Mouse (Mus musculus) midbrain, embryonic 11.5 days (tissue): ENCODE measurements around the gene Plac8. TPM values are rescaled to one million over a fixed set of nuclear protein-coding genes. Genes with fewer than 3 reads are reported as not detected.
A peak's percentile ranks its signal among the peaks of the same experiment; 100 is the strongest.

Experiments
- ATAC-seq: fragments of 200-750 bp; cut with Nextera tagmentation; 2 replicates; pipeline ENCODE4 v1.8.0; 2017; ENCODE audit warnings: moderate TSS enrichment, moderate library complexity; ENCODE audit not compliant: low FRiP score
- DNase-seq: peaks from one replicate; pipeline ENCODE4 v3.0.0; 2015; ENCODE audit warnings: low spot score; ENCODE audit errors: missing footprints
- H3K27ac ChIP-seq: fragments of 300-500 bp; sonication (generic); 2 replicates; pipeline ENCODE4 v1.5.1; 2014; ENCODE audit warnings: low read depth, low read length
- H3K27me3 ChIP-seq: fragments of 300-500 bp; sonication (generic); 2 replicates; pipeline ENCODE4 v1.6.1; 2014; ENCODE audit warnings: mild to moderate bottlenecking, low read length, moderate library complexity, mixed read lengths; ENCODE audit not compliant: control insufficient read depth, insufficient read depth
- H3K36me3 ChIP-seq: fragments of 300-500 bp; sonication (generic); 2 replicates; pipeline ENCODE4 v1.6.1; 2014; ENCODE audit warnings: mild to moderate bottlenecking, low read length, moderate library complexity, mixed read lengths; ENCODE audit not compliant: control insufficient read depth, insufficient read depth
- H3K4me1 ChIP-seq: fragments of 300-500 bp; sonication (generic); 2 replicates; pipeline ENCODE4 v1.6.1; 2014; ENCODE audit warnings: low read length; ENCODE audit not compliant: control insufficient read depth, insufficient read depth
- H3K4me2 ChIP-seq: fragments of 300-500 bp; sonication (generic); 2 replicates; pipeline ENCODE4 v1.6.1; 2014; ENCODE audit warnings: mild to moderate bottlenecking, moderate library complexity
- H3K4me3 ChIP-seq: fragments of 300-500 bp; sonication (generic); 2 replicates; pipeline ENCODE4 v1.5.1; 2014; ENCODE audit warnings: low read depth, low read length
- H3K9ac ChIP-seq: fragments of 300-500 bp; sonication (generic); 2 replicates; pipeline ENCODE4 v1.6.1; 2014; ENCODE audit warnings: low read length
- H3K9me3 ChIP-seq: fragments of 300-500 bp; sonication (generic); 2 replicates; pipeline ENCODE4 v1.6.1; 2016; ENCODE audit warnings: low read length; ENCODE audit not compliant: control insufficient read depth
- WGBS: fragments of 180-500 bp; shearing (Covaris S2); extraction: QIAGEN DNeasy Blood & Tissue Kit; methylation state at CpG from one replicate; pipeline ENCODE4 v1.1.7; 2014; 5-methylcytosine and 5-hydroxymethylcytosine counted together
- polyA plus RNA-seq: library from polyadenylated mRNA; unstranded; fragments of >200 nt; fragmentation: Nextera tagmentation; extraction: Ambion mirVana; gene quantifications from 2 replicates; pipeline ENCODE4 v1.2.1, GENCODE M21; 2014

Gene Plac8
- polyA plus RNA-seq, 1 experiment from 2014 or later = 1.7 TPM

DNA sequence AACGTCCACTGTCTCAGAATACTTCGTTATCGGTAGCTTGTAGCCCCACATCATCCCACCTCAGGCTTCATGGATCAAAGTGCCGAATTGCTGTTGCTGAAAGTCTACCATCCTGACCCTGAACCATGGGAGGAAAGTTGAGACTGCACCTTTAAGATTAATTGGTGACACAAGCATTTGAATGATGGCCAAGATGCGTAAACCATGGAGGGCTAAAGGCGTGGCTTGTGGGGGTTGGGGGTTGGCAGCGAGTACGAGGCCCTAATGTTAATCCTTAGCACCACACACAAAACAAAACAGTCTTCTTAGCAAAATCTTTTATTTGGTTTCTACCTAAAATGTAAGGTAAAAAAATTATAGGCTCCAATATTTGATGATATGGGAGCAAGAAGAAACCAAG is 18.6 kb downstream of the Plac8 start:
- Histone ChIP-seq H3K27ac (no peak overlapping the region), H3K27me3 (no peaks in the 10 kb centered on the region), H3K9me3 (no peaks in the 10 kb centered on the region), H3K4me1 (no peaks in the 10 kb centered on the region), H3K36me3 (peaks cover 7% of the 10 kb centered on the region; the same call in 1 of the 2 replicates), H3K9ac (no peak overlapping the region), H3K4me3 (no peak overlapping the region), H3K4me2 (no peak overlapping the region)
- ATAC-seq (no peak), DNase-seq (no peak)
- 69% methylated on average over 8 of the region's 8 CpGs for WGBS

DNA sequence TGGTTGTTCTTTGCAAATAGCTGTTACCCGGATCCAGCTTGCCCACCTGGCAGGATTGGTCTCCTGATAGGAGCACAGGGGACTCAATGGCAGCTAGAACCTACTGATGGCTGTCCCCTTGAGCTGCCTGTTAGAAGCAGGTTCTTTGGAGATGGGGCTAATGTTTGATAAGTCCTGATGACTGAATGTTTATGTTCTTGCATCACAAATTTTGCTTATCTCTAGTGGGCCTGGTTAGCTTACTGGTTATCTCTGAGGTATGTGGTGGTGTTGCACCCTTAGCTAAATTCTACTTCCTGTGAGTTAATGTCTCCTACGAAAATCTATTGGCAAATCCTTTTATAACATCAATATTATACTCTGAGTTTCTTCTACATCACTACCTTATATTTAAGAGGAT is 20.1 kb downstream of the Plac8 start:
- ATAC-seq (no peak), DNase-seq (no peak)
- Histone ChIP-seq H3K27ac (no peak overlapping the region), H3K4me2 (no peak overlapping the region), H3K36me3 (peaks cover 15% of the 10 kb centered on the region; the same call in 1 of the 2 replicates), H3K4me1 (no peaks in the 10 kb centered on the region), H3K9me3 (no peaks in the 10 kb centered on the region), H3K9ac (no peak overlapping the region), H3K27me3 (no peaks in the 10 kb centered on the region), H3K4me3 (no peak overlapping the region)
- WGBS = 74% methylated on average over 2 of the region's 2 CpGs

DNA sequence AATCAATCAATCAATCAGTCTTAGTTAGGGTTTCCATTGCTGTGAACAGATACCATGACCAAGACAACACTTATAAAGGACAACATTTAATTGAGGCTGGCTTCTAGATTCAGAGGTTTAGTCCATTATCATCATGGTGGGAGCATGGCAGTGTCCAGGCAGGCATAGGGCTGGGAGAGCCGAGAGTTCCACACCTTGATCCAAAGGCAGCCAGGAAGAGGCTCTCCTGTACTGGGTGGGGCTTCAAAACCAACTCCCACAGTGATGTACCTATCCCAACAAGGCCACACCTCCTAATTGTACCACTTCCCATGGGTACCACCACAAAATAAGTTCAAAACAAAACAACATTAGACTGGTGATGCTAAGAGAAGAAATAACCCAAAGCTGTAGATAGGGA is 21.9 kb downstream of the Plac8 start:
- Histone ChIP-seq H3K27me3 (no peaks in the 10 kb centered on the region), H3K4me3 (no peak overlapping the region), H3K9ac (no peak overlapping the region), H3K27ac (no peak overlapping the region), H3K4me1 (no peaks in the 10 kb centered on the region), H3K9me3 (no peaks in the 10 kb centered on the region), H3K4me2 (no peak overlapping the region), H3K36me3 (peaks cover 15% of the 10 kb centered on the region; the same call in 1 of the 2 replicates)
- no peak for ATAC-seq
- WGBS = 90% methylated on average over 1 of the region's 1 CpGs
- DNase-seq = no peak

DNA sequence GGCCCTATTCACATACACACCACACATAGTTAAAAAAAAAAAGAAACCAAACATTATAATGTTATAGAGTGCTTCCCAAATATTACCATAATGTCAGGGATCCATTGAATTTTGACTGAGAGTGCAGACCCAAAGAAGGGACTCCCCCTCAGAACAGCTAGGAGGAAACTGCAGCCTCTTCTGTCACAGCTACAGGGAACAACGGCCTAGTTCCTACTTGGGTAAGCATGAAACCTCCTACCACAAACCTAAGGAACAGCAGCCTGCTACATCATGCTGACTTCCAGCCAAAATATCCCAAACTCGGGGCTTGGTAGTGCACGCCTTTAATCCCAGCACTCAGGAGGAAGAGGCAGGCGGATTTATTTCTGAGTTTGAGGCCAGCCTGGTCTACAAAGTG is 22.7 kb downstream of the Plac8 start:
- Histone ChIP-seq H3K9me3 (no peaks in the 10 kb centered on the region), H3K27me3 (no peaks in the 10 kb centered on the region), H3K4me2 (no peak overlapping the region), H3K4me1 (no peaks in the 10 kb centered on the region), H3K27ac (no peak overlapping the region), H3K4me3 (no peak overlapping the region), H3K9ac (no peak overlapping the region), H3K36me3 (peaks cover 15% of the 10 kb centered on the region; the same call in 1 of the 2 replicates)
- 94% methylated on average over 4 of the region's 4 CpGs for WGBS
- DNase-seq = peak; percentile 26
- ATAC-seq = no peak

DNA sequence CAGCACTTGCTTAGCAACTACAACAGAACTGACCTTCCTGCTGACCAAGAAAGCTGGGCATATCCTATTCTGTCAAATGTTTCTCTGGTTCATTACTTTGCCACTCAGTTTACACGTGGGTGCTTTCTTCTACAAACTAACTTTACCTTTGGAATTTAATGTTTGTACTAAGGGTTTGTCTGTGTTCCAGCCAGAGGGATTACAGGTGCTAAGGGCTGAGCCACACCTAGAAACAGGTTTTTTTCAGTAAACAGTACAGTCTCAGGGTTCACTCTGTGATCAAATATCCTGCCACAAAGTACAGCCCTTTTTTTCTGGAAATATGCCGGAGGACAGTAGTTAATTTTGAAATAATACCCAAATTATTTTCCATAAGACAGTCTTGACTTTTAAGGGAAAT is 23.8 kb downstream of the Plac8 start:
- DNase-seq (peak; percentile 69), ATAC-seq (no peak)
- Histone ChIP-seq H3K27ac (no peak overlapping the region), H3K4me3 (no peak overlapping the region), H3K9me3 (no peaks in the 10 kb centered on the region), H3K4me1 (no peaks in the 10 kb centered on the region), H3K27me3 (no peaks in the 10 kb centered on the region), H3K4me2 (no peak overlapping the region), H3K36me3 (peaks cover 18% of the 10 kb centered on the region; the same call in 1 of the 2 replicates), H3K9ac (no peak overlapping the region)
- 93% methylated on average over 2 of the region's 2 CpGs for WGBS

DNA sequence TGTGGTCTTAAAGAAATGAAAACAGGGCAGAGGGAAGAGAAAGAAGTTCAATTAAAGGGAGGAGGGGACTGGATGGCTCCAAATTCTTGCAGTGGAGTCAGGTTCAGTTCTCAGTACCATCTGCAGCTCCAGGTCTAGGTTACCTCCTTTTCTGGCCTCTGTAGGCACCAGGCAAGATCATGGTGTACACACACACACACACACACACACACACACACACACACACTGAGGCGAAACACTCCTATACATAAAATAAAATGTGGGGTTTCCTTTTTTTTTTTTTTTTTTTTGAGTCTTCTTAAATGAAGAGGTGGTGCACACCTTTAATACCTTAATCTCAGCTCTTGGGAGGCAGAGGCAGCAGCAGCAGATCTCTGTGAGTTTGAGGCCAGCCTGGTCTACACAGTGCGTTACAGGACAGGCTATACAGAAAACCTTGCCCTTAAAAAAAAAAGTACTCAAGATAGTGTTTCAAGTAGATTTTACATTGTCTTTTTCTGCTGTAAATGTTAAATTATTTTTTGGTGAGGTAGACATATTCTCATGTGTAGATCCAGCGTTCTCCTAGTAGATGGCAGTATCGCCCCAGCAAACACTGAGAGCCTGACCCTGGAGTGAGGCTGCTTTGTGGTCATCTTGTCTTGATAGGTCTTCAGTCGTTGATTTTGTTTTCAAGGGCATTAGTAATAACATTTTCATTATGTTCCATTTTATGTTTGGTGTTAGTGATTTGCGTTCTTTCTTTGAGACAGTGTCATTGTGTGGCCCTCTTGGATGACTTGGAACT is 25.6 kb downstream of the Plac8 start:
- DNase-seq = peak; percentile 73
- ATAC-seq = no peak
- WGBS = 93% methylated on average over 6 of the region's 6 CpGs
- H3K36me3 ChIP-seq = peaks cover 21% of the 10 kb centered on the region
- no peaks in the 10 kb centered on the region for H3K9me3 ChIP-seq
- no peak overlapping the region for H3K4me3 ChIP-seq
- H3K4me2 ChIP-seq = no peak overlapping the region
- no peak overlapping the region for H3K27ac ChIP-seq
- H3K4me1 ChIP-seq = no peaks in the 10 kb centered on the region
- H3K9ac ChIP-seq = no peak overlapping the region
- no peaks in the 10 kb centered on the region for H3K27me3 ChIP-seq

DNA sequence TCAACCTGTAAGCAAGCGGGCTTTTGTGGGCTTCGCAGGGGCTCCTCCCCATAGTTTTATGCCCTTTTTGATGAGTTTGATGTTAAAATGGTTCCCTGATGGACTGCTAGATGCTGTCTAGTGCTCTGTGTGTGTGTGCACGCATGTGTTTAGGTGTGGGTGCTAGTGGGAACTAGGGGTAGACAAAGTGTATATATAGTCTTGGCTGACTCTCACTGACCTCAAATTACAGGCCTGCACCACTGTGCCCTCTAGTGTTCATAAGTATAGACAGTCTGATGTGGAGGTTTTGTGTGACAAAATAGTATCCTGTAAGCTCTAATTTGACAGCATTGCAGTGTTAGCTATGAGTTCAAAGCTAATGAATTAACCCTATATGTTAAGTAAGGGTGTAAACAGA is 35.4 kb downstream of the Plac8 start:
- H3K36me3 ChIP-seq = peaks cover 15% of the 10 kb centered on the region

DNA sequence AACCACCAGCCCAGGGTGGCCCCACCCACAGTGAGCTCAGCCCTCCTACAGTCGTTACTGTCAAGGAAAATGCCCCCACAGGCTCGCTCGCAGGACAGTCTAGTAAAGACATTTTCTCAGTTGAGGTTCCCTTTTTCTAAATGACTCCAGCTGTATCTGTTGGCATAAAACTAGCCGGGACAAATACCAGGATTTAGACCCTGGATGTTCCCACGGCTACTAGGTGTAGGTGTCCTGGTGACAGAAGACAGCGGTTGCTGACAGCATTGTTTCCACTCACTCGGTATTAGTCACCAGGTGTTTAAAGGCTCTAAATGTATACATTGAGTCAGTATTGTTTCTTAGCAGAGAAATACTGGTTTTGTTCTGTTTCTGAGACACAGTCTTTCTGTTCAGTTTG is 36.2 kb downstream of the Plac8 start:
- peaks cover 18% of the 10 kb centered on the region for H3K36me3 ChIP-seq
- no peaks in the 10 kb centered on the region for H3K4me1 ChIP-seq
- no peak overlapping the region for H3K4me3 ChIP-seq
- no peak overlapping the region for H3K4me2 ChIP-seq
- WGBS = 87% methylated on average over 7 of the region's 7 CpGs
- no peak for ATAC-seq
- no peaks in the 10 kb centered on the region for H3K27me3 ChIP-seq
- no peak overlapping the region for H3K27ac ChIP-seq
- DNase-seq = peak; percentile 64
- H3K9ac ChIP-seq = no peak overlapping the region
- no peaks in the 10 kb centered on the region for H3K9me3 ChIP-seq

More for the DNA sequence above, 35.4 kb downstream of the Plac8 start:
- WGBS = 93% methylated on average over 3 of the region's 3 CpGs
- Histone ChIP-seq H3K9me3 (no peaks in the 10 kb centered on the region), H3K27me3 (no peaks in the 10 kb centered on the region), H3K4me2 (no peak overlapping the region), H3K4me1 (no peaks in the 10 kb centered on the region), H3K9ac (no peak overlapping the region), H3K4me3 (no peak overlapping the region), H3K27ac (no peak overlapping the region)
- DNase-seq (peak; percentile 83), ATAC-seq (no peak)

DNA sequence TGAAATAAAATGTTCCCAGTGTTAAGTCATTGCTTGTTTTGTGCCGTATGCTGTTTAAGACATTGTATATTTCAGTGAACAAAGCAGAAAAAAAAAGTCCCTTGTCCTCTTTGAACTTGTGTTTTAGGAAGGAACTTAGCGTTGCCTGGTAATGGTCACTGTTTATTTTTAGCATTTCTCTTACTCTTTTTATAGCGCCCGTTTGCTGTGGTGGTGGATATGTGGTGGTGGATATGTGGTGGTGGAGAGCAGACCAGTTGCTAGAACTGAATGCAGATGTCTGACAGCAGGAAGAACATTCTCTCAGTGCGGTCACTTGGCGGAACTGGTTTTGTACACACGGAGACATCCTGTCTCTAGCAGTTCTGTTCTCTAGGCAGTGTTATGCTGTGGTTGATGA is 45.9 kb downstream of the Plac8 start:
- Histone ChIP-seq H3K27me3 (no peaks in the 10 kb centered on the region), H3K4me3 (no peak overlapping the region), H3K4me1 (no peaks in the 10 kb centered on the region), H3K27ac (no peak overlapping the region), H3K36me3 (peaks cover 7% of the 10 kb centered on the region; the same call in 1 of the 2 replicates), H3K9ac (no peak overlapping the region), H3K9me3 (no peaks in the 10 kb centered on the region), H3K4me2 (no peak overlapping the region)
- WGBS = 87% methylated on average over 7 of the region's 7 CpGs
- ATAC-seq = no peak
- peak; percentile 17 for DNase-seq
